Comparison of ENCODE assay signal across 8 mouse cellular contexts in genomic region chr8:123654763-123655162, GRCm38 (mm10). TPM values are rescaled to one million over a fixed set of nuclear protein-coding genes. Genes with fewer than 3 reads are reported as not detected.
DNase-seq lines count a peak whose midpoint lies in the region; ATAC-seq and TF ChIP-seq lines count a peak whose summit lies in the region.

No protein-coding gene starts in this region.

- no peaks in the 10 kb centered on the region for H3K9me3 ChIP-seq in heart, embryonic 11.5 days (replicated peaks; ENCODE audit: control insufficient read depth, low read length)
- no peaks in the 10 kb centered on the region for H3K9me3 ChIP-seq in embryonic facial prominence, embryonic 10.5 days
- H3K9me3 ChIP-seq in intestine, embryonic 15.5 days: no peaks in the 10 kb centered on the region

- H3K79me2 ChIP-seq in myocyte (ENCODE audit: control insufficient read depth, insufficient read depth): peaks cover 9% of the 10 kb centered on the region

- H3K4me3 ChIP-seq in heart, embryonic 11.5 days (ENCODE audit: low read depth, low read length): peak overlapping the region; percentile 80
- peak overlapping the region; percentile 77 for H3K4me3 ChIP-seq in embryonic facial prominence, embryonic 10.5 days
- H3K4me3 ChIP-seq in intestine, embryonic 15.5 days (replicated peaks): peak overlapping the region; percentile 84
- peak overlapping the region; percentile 40 for H3K4me3 ChIP-seq in myocyte

- no peak for DNase-seq in heart, postnatal 25 days (ENCODE audit: low spot score)
- DNase-seq in embryonic facial prominence, embryonic 10.5 days (ENCODE audit: low spot score): no peak
- DNase-seq in urinary bladder, postnatal 14 days (ENCODE audit: low spot score): no peak
- DNase-seq in kidney, adult 9 months: no peak
- DNase-seq in kidney, postnatal 36 days: no peak

- no peaks in the 10 kb centered on the region for H3K27me3 ChIP-seq in heart, embryonic 11.5 days (ENCODE audit: control insufficient read depth, insufficient read depth, low read length)
- no peaks in the 10 kb centered on the region for H3K27me3 ChIP-seq in embryonic facial prominence, embryonic 10.5 days (replicated peaks; ENCODE audit: low read depth, poor library complexity, severe bottlenecking)
- H3K27me3 ChIP-seq in intestine, embryonic 15.5 days (replicated peaks): no peaks in the 10 kb centered on the region
- no peaks in the 10 kb centered on the region for H3K27me3 ChIP-seq in myocyte (ENCODE audit: control insufficient read depth, insufficient read depth, insufficient read length)

- H3K27ac ChIP-seq in heart, embryonic 11.5 days (ENCODE audit: low read depth, low read length): peak overlapping the region; percentile 87
- H3K27ac ChIP-seq in embryonic facial prominence, embryonic 10.5 days (replicated peaks): peak overlapping the region; percentile 41
- H3K27ac ChIP-seq in intestine, embryonic 15.5 days: 0 out of 2 replicates have a peak overlapping the region, but pooled peaks have one; percentile 58

- H3ac ChIP-seq in myocyte (ENCODE audit: control insufficient read depth, insufficient read length): peak overlapping the region; percentile 94

- H3K4me1 ChIP-seq in heart, embryonic 11.5 days (ENCODE audit: control insufficient read depth, insufficient read depth, low read length): peaks cover 16% of the 10 kb centered on the region
- H3K4me1 ChIP-seq in embryonic facial prominence, embryonic 10.5 days: peaks cover 31% of the 10 kb centered on the region
- H3K4me1 ChIP-seq in intestine, embryonic 15.5 days (replicated peaks): peaks cover 21% of the 10 kb centered on the region

- H3K4me2 ChIP-seq in heart, embryonic 11.5 days: peak overlapping the region; percentile 74
- peak overlapping the region; percentile 67 for H3K4me2 ChIP-seq in intestine, embryonic 15.5 days (replicated peaks)
- H3K4me2 ChIP-seq in myocyte (ENCODE audit: low read depth): peak overlapping the region; percentile 84

- intact Hi-C loops in heart, postnatal 25 days (cut with DNase I): no loop called here

- 11% methylated on average over 5 of the region's 5 CpGs for WGBS in heart, embryonic 11.5 days (ENCODE audit: insufficient replicate concordance)
- whole genome bisulfite sequencing in embryonic facial prominence, embryonic 10.5 days: 9% methylated on average over 5 of the region's 5 CpGs
- WGBS in intestine, embryonic 15.5 days: 16% methylated on average over 5 of the region's 5 CpGs

- ATAC-seq in heart, embryonic 11.5 days (replicated peaks; ENCODE audit: insufficient number of reproducible peaks, low FRiP score, low TSS enrichment): no peak
- ATAC-seq in intestine, embryonic 15.5 days: no peak

- peak overlapping the region; percentile 91 for H3K9ac ChIP-seq in heart, embryonic 11.5 days (ENCODE audit: low read depth, low read length)
- H3K9ac ChIP-seq in intestine, embryonic 15.5 days: 0 out of 2 replicates have a peak overlapping the region, but pooled peaks have one; percentile 28

- TF ChIP-seq POLR2A in myocyte (IDR thresholded peaks at IDR 0.05; ENCODE audit: insufficient read length, low read depth): no peak

- H3K36me3 ChIP-seq in heart, embryonic 11.5 days (ENCODE audit: control insufficient read depth, insufficient read depth, low read length): peaks cover 20% of the 10 kb centered on the region
- peaks cover 38% of the 10 kb centered on the region for H3K36me3 ChIP-seq in embryonic facial prominence, embryonic 10.5 days (replicated peaks)
- H3K36me3 ChIP-seq in intestine, embryonic 15.5 days: peaks cover 17% of the 10 kb centered on the region; the same call in 1 of the 2 replicates
- H3K36me3 ChIP-seq in myocyte (ENCODE audit: control insufficient read depth, insufficient read depth): peaks cover 8% of the 10 kb centered on the region

TF ChIP-seq in myocyte, 11 proteins besides CTCF, POLR2A, EP300 and RAD21:
- no peak for TF ChIP-seq MYOG (IDR thresholded peaks at IDR 0.05; ENCODE audit: control insufficient read depth in 1 of 3, insufficient read depth in 1 of 3, insufficient read length in 2 of 3, low read depth in 2 of 3)

RNA-seq across cellular contexts. Expression of gene Rhou, which starts 1.0 kb away (rescaled TPM):
- polyA plus RNA-seq in heart, embryonic 11.5 days (2014; fragmentation: Nextera tagmentation; extraction: Ambion mirVana): 15.9 and 17.3 TPM in 2 replicates
- 1 to 10 TPM; 6.4 to 7.7 TPM for total RNA-seq in heart, postnatal 25 days (2021)
- polyA plus RNA-seq in embryonic facial prominence, embryonic 10.5 days (2016; fragmentation: Nextera tagmentation; extraction: Ambion mirVana): 6.2 and 6.3 TPM in 2 replicates
- polyA plus RNA-seq in intestine, embryonic 15.5 days (2015; fragmentation: Nextera tagmentation; extraction: Ambion mirVana): 6.4 and 7.6 TPM in 2 replicates
- polyA plus RNA-seq in myocyte (2012; fragmentation: generic; extraction: Trizol): 11.8 TPM
